9 mouse cellular contexts compared by ENCODE assay signal in the genomic region with DNA sequence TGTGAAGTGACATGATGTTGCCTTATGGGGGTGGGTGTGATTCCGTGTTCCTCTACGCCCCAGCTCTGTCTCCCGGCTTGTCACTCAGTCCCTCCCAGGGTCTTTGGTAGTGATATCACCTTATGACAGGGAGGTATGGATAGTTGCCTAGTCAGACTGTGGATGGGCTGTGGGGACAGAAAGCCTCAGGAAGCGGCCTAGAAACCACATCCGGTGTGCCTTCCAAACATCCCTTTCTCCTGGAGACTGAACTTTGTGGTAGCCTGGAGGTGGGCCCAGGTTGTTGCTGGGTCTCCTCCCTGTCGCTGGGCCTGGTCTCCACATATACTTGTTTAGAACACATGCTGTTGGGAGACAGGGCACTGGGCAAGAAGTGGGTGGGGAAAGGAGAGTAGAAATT. TPM values are rescaled to one million over a fixed set of nuclear protein-coding genes. Genes with fewer than 3 reads are reported as not detected.
DNase-seq lines count a peak whose midpoint lies in the region; ATAC-seq lines count a peak whose summit lies in the region.
"Had no signal": no experiment of that assay in that cellular context is flagged by ENCODE, and none has a peak within 500 bp of the region (broad histone marks: within the 10 kb centered on the region; RNA-seq: fewer than 3 reads in every experiment).

No protein-coding gene starts in this region.

- no peaks in the 10 kb centered on the region for H3K36me3 ChIP-seq in heart, embryonic 14.5 days (ENCODE audit: control insufficient read depth, insufficient read depth, low read length)
- no peaks in the 10 kb centered on the region for H3K36me3 ChIP-seq in limb, embryonic 12.5 days
- H3K36me3 ChIP-seq in stomach, embryonic 16.5 days (ENCODE audit: control insufficient read depth, insufficient read depth, low read length) = no peaks in the 10 kb centered on the region

- H3K4me2 ChIP-seq in heart, embryonic 14.5 days (ENCODE audit: low read length) = peak overlapping the region; percentile 73
- H3K4me2 ChIP-seq in limb, embryonic 12.5 days = peak overlapping the region; percentile 54; the same call in 1 of the 2 replicates
- peak overlapping the region; percentile 66 for H3K4me2 ChIP-seq in stomach, embryonic 16.5 days (ENCODE audit: low read depth, low read length)

- ATAC-seq in heart, embryonic 14.5 days (ENCODE audit: insufficient number of reproducible peaks, insufficient read depth, low FRiP score, low read depth) = no peak
- ATAC-seq in limb, embryonic 12.5 days (ENCODE audit: insufficient number of reproducible peaks, insufficient read depth, low FRiP score, low TSS enrichment, low read depth) = no peak
- ATAC-seq in stomach, embryonic 16.5 days (ENCODE audit: insufficient read depth, low FRiP score) = no peak

- DNase-seq in heart, postnatal 4 days = no peak
- peak; percentile 29 for DNase-seq in thymus, postnatal 4 days
- DNase-seq in thymus, postnatal 25 days = no peak
- DNase-seq in urinary bladder, postnatal 14 days (ENCODE audit: low spot score) = no peak
- no peak for DNase-seq in adrenal gland, postnatal 25 days
- DNase-seq: right cerebral cortex, postnatal 25 days had no signal

- H3K4me3 ChIP-seq in heart, embryonic 14.5 days (ENCODE audit: control insufficient read depth in 1 of 2, insufficient read depth in 1 of 2, low read depth in 1 of 2, low read length in 2 of 2) = no peak overlapping the region
- H3K4me3 ChIP-seq in limb, embryonic 12.5 days (replicated peaks) = no peak overlapping the region
- no peak overlapping the region for H3K4me3 ChIP-seq in stomach, embryonic 16.5 days (replicated peaks; ENCODE audit: low read length)

- H3K4me1 ChIP-seq in heart, embryonic 14.5 days (ENCODE audit: control insufficient read depth in 2 of 2, insufficient read depth in 2 of 2, low read length in 2 of 2) = peaks cover 22 to 36% of the 10 kb centered on the region in 2 experiments
- peaks cover 21% of the 10 kb centered on the region for H3K4me1 ChIP-seq in limb, embryonic 12.5 days (replicated peaks)
- peaks cover 16% of the 10 kb centered on the region; the same call in 1 of the 2 replicates for H3K4me1 ChIP-seq in stomach, embryonic 16.5 days (ENCODE audit: control insufficient read depth, insufficient read depth, low read length)

- H3K27me3 ChIP-seq in heart, embryonic 14.5 days (ENCODE audit: control insufficient read depth, insufficient read depth, low read length) = no peaks in the 10 kb centered on the region
- peaks cover 45% of the 10 kb centered on the region for H3K27me3 ChIP-seq in limb, embryonic 12.5 days
- H3K27me3 ChIP-seq in stomach, embryonic 16.5 days (ENCODE audit: control insufficient read depth, insufficient read depth, low read length) = no peaks in the 10 kb centered on the region

- peak overlapping the region; percentile 75; the same call in 1 of the 2 replicates for H3K9ac ChIP-seq in heart, embryonic 14.5 days (ENCODE audit: low read length)
- no peak overlapping the region for H3K9ac ChIP-seq in limb, embryonic 12.5 days (replicated peaks)
- no peak overlapping the region; the same call in 1 of the 2 replicates for H3K9ac ChIP-seq in stomach, embryonic 16.5 days (ENCODE audit: low read length)

- 77% methylated on average over 6 of the region's 6 CpGs for WGBS in heart, embryonic 14.5 days
- WGBS in limb, embryonic 12.5 days = 78% methylated on average over 6 of the region's 6 CpGs
- WGBS in stomach, embryonic 16.5 days = 84% methylated on average over 6 of the region's 6 CpGs

- no peak overlapping the region for H3K27ac ChIP-seq in heart, embryonic 14.5 days (replicated peaks in 1 of 2; ENCODE audit: control insufficient read depth in 1 of 2, insufficient read depth in 1 of 2, low read depth in 2 of 2, low read length in 2 of 2)
- H3K27ac ChIP-seq in limb, embryonic 12.5 days = no peak overlapping the region
- H3K27ac ChIP-seq in stomach, embryonic 16.5 days (ENCODE audit: low read length) = no peak overlapping the region

- no peaks in the 10 kb centered on the region for H3K9me3 ChIP-seq in heart, embryonic 14.5 days (ENCODE audit: control insufficient read depth, low read length)
- H3K9me3 ChIP-seq in limb, embryonic 12.5 days = no peaks in the 10 kb centered on the region
- H3K9me3 ChIP-seq in stomach, embryonic 16.5 days (replicated peaks; ENCODE audit: control insufficient read depth, low read length) = no peaks in the 10 kb centered on the region

RNA-seq across cellular contexts. Expression of a gene that starts 17.9 kb away (rescaled TPM):
- polyA plus RNA-seq in heart, embryonic 14.5 days (2014; fragmentation: Nextera tagmentation; extraction: Ambion mirVana) = 11.0 and 11.8 TPM in 2 replicates
- total RNA-seq in heart, postnatal 4 days (2021) = 10 to 100 TPM; 18.7 to 21.1 TPM
- polyA plus RNA-seq in limb, embryonic 12.5 days (2016; fragmentation: Nextera tagmentation; extraction: Ambion mirVana) = 4.8 and 5.6 TPM in 2 replicates
- 4.7 TPM in 2 replicates for polyA plus RNA-seq in stomach, embryonic 16.5 days (2015; fragmentation: Nextera tagmentation; extraction: Ambion mirVana)
- total RNA-seq in adrenal gland, postnatal 25 days (2021) = 12.9 and 13.1 TPM in 2 replicates

RNA-seq across cellular contexts. Expression of a gene that starts 33.6 kb away (rescaled TPM):
- 209 and 212 TPM in 2 replicates for polyA plus RNA-seq in heart, embryonic 14.5 days (2014; fragmentation: Nextera tagmentation; extraction: Ambion mirVana)
- total RNA-seq in heart, postnatal 4 days (2021) = 100 to 1,000 TPM; 145 to 158 TPM
- polyA plus RNA-seq in limb, embryonic 12.5 days (2016; fragmentation: Nextera tagmentation; extraction: Ambion mirVana) = 338 and 357 TPM in 2 replicates
- polyA plus RNA-seq in stomach, embryonic 16.5 days (2015; fragmentation: Nextera tagmentation; extraction: Ambion mirVana) = 250 TPM in 2 replicates
- 190 and 202 TPM in 2 replicates for total RNA-seq in adrenal gland, postnatal 25 days (2021)

RNA-seq across cellular contexts. Expression of a gene that starts 52.4 kb away (rescaled TPM):
- polyA plus RNA-seq in heart, embryonic 14.5 days (2014; fragmentation: Nextera tagmentation; extraction: Ambion mirVana) = 11.2 and 11.9 TPM in 2 replicates
- 1 to 10 TPM; 7.7 to 8.2 TPM for total RNA-seq in heart, postnatal 4 days (2021)
- 15.0 and 16.1 TPM in 2 replicates for polyA plus RNA-seq in limb, embryonic 12.5 days (2016; fragmentation: Nextera tagmentation; extraction: Ambion mirVana)
- 16.7 and 18.2 TPM in 2 replicates for polyA plus RNA-seq in stomach, embryonic 16.5 days (2015; fragmentation: Nextera tagmentation; extraction: Ambion mirVana)
- 17.7 and 22.4 TPM in 2 replicates for total RNA-seq in adrenal gland, postnatal 25 days (2021)

RNA-seq across cellular contexts. Expression of a gene that starts 55.7 kb away (rescaled TPM):
- polyA plus RNA-seq in heart, embryonic 14.5 days (2014; fragmentation: Nextera tagmentation; extraction: Ambion mirVana) = 31.5 and 32.3 TPM in 2 replicates
- total RNA-seq in heart, postnatal 4 days (2021) = 10 to 100 TPM; 33.7 to 37.7 TPM
- 64.7 and 65.2 TPM in 2 replicates for polyA plus RNA-seq in limb, embryonic 12.5 days (2016; fragmentation: Nextera tagmentation; extraction: Ambion mirVana)
- 52.5 and 56.4 TPM in 2 replicates for polyA plus RNA-seq in stomach, embryonic 16.5 days (2015; fragmentation: Nextera tagmentation; extraction: Ambion mirVana)
- 50.8 and 51.5 TPM in 2 replicates for total RNA-seq in adrenal gland, postnatal 25 days (2021)
